Mouse (Mus musculus): ENCODE results near the gene Prr27.
A peak's percentile ranks its signal among the peaks of the same experiment; 100 is the strongest.

Prr27 gene

DNA sequence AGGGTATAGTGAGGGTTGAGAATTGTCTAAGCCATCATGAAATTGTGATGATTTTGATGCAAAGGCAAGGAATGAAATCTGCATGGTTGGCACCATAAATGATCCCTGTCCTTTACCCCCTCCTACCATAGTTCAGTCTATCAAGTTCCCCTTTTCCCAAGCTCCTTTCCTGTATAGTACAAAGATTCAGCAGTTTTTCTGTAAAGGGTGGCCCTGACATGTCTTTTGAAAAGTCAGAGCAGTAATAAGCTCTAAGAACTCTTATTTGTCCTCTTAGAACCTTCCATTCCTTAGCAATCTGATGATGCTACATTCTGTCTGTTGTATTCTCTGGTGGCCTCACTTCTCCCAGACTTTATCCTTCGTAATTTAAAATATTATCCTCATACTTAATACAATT is at the start of gene Prr27:
TSS of gene Prr27 (plus strand) at position 301 of the 400 bp plus-strand sequence.
- DNase-seq (ENCODE audit: low read depth, low spot score), result no peak

DNA sequence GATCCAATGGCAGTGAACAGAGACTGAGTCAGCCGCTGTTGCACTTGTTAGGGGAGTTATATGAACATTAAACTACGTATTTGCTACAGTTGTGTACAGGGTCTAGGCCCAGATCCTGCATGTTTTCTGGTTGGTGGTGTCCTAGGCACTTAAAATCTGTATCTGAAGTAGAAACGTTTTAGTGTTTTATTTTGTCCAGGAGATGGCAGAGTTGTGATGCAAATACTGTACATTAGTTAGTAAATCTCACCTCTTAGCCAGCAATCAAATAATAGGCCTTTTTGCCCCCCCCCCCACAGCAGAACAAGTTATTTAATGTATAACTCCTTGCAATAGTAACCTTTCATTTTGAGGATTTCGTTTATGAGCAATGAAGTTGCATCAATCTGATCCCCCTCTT is 42.8 kb upstream of the Prr27 start:
- peak; percentile 30 for DNase-seq (ENCODE audit: low read depth, low spot score)

DNA sequence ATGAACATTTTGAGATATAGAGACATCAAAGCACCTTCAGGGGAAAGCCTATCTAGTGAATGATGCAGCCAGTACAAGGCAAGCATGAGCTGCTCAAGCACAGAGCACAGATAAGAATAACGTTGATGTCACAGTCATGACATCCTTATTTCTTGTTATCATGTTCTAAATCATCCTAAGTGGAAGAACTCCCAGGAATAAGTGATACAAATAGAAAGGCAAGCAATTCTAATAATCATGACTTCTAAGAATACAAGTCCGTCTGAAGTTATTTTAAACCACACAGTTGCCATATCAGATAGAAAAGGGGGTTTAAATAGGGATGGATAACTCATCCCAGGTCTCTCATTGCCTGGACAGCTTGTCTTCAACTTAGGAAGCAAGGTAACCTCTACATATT is 17.7 kb upstream of the Prr27 start, which contains the start of gene Csn1s2b:
TSS of gene Csn1s2b (plus strand) at position 301 of the 400 bp plus-strand sequence.
- no peak for DNase-seq (ENCODE audit: low read depth, low spot score)

DNA sequence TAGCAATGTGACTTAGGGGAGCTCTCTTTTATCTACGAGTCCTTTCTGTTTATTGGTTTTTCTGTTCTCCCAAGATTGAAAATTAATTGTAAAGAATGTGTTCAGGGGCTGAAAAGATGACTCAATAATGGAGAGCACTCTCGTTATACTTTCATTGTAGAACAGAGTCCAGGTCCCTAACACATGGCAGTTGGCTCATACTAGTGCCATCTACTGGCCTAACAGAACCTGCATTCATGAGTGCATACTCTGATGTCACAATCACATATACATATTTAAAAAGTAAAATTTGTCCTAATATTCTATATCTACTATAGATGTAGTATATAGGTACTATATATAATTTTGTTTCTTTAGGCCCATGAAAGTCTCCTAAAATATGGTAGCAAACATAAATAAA is 16.2 kb upstream of the Prr27 start:
- peak; percentile 16 for DNase-seq (ENCODE audit: low read depth, low spot score)

DNA sequence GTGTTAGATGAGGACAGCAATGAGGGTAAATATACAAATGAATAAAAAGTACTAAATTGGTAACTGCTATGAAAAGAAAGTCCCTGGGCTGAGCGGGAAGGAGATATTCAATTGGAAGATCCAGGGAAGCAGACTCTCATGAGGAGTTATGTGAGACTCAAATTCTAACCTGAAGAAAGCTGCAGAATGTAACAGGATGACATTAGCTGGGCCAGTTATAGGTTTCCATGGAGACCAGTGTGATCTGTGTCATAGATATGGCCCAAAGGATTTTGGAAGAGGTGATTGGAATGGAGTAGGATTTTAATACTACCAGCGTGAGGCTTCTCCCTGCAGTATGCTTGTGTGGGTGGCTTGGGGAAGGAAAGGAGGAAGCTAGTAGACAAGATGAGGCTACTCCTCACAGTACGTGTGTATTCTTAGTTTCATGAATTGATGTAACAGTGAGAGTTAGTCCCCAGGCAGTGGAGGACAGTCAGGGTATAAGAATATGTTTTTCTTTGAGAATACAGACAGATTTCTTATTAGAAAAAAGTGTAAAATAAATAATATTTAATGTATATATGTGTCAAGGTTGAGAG is 29.7 kb downstream of the Prr27 start:
- no peak for DNase-seq (ENCODE audit: low read depth, low spot score)

DNA sequence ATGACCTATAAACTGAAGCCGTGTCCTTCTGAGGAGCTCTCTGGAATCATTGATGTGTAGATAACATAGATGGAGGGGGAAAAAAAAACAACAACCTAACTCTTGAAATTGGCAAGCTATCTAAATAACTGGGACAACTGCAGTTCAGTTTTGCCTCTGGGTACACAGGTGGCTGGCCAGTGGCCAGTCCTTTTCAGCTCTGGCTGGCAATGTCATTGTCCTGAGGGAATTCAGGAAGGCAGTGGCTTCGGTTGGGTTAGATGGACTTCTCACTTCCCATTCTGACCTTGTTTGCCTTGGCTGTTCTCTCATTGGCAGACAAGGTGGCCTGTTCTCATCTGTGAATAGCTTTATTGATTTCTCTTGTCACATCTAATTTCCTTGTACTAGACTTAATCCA is 44.6 kb downstream of the Prr27 start:
- DNase-seq (ENCODE audit: low read depth, low spot score), result no peak

DNA sequence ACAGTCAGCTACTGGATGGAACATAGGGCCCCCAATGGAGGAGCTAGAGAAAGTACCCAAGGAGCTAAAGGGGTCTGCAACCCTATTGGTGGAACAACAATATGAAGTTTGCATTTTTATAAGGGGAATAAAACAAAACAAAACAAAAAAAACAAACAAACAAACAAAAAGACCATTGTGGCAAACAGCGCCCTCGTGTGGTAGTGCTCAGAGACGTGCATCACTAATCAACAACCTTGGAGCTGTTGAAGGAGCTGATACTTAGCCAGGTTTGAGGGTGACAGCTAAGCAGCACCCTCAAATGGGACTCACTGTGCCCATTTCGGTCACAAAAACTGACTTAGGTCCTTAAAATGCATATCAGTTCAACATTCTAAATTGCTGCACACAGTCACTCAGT is 45.9 kb downstream of the Prr27 start:
- DNase-seq (ENCODE audit: low read depth, low spot score), result peak; percentile 44

DNA sequence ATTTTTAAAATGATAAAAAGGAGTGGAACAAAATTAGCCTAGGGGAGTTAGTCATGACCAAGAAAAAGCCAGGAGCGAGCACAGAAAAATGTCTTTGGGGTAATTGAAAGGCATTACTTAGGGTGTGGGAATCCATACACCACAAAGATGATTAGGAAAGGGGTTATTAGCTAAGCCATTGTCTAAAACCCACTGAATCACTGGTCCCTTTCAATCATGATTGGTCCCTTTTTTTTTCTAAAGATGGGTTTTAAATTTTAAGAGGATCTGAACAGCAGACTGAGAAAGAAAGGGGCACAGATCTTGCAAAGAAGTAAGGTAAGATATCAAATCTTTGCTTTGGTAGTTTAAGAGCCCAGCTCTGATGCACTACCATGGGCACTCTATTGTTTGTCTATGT is 59.2 kb downstream of the Prr27 start, which contains the start of gene Odam:
TSS of gene Odam (plus strand) at position 301 of the 400 bp plus-strand sequence.
- DNase-seq (ENCODE audit: low read depth, low spot score), result no peak
